Mouse (Mus musculus) kidney, adult 2 months (tissue): ENCODE measurements at regions not wholly inside any gene's neighbourhood (a gene's known extent, or its start where the extent isn't known, plus 50 kb on each side); places are given as distances from the start of the nearest gene placed in this dataset.

Source experiments
- CTCF ChIP-seq: fragments of 200-500 bp; conservative IDR thresholded peaks from 2 replicates; pipeline ENCODE4 v1.5.1; 2011; ENCODE audit warnings: low read depth, mild to moderate bottlenecking, control low read depth, low read length, moderate library complexity, mixed read lengths; ENCODE audit not compliant: insufficient read depth, insufficient read length
- POLR2A ChIP-seq: fragments of 200-500 bp; IDR thresholded peaks from one replicate; pipeline ENCODE4 v1.6.1; 2011; ENCODE audit warnings: low read depth, low read length, control low read depth

DNA sequence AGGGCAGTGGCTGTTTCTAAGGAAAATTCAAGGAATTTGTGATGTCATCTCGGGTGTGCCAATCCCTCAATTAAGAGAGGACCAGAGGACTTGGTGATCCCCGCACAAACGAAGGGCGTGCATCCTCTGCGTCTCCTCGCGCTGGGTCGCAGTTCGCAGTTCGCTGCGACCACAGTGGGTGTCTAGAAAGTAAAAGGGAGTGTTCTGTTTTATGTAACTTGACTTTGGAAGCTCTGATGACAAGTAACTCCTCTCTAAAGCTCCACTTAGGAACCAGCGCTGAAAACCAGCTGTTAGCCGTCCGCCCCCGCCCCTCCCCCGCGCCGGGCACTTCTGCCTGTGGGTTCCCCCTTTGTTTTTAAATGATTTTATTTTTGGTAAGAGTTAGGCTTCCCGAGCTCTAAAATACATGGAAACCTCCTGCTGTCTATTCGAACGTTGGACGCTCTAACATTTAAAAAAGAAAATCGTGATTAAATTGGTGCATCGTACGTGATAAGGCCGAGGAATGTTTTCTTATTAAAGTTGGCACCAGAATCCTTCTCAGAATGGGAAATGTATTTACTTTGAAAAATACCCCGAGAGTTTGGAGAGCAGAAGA, 59.9 kb upstream of the Rap1b start:
- TF ChIP-seq POLR2A, result no peak
- no peak for TF ChIP-seq CTCF
